Mouse (Mus musculus) hindbrain, embryonic 11.5 days (tissue): ENCODE data around the gene Tnk2. TPM values are rescaled to one million over a fixed set of nuclear protein-coding genes. Genes with fewer than 3 reads are reported as not detected.

Source experiments
- polyA plus RNA-seq: library from polyadenylated mRNA; unstranded; fragments of >200 nt; fragmentation: Nextera tagmentation; extraction: Ambion mirVana; gene quantifications from 2 replicates; pipeline ENCODE4 v1.2.1, GENCODE M21; 2014

Gene Tnk2
- polyA plus RNA-seq, 1 experiment from 2014 or later = 7.0 TPM

Other genes starting within 250 kb of the Tnk2 start
- gene Tm4sf19, start 243.4 kb upstream of the Tnk2 start, polyA plus RNA-seq = not detected in 2 replicates
- 30.9 and 31.1 TPM in 2 replicates for gene Tctex1d2, start 224.2 kb upstream of the Tnk2 start, polyA plus RNA-seq
- 41.8 and 41.9 TPM in 2 replicates for gene Pcyt1a, start 213.0 kb upstream of the Tnk2 start, polyA plus RNA-seq
- gene Slc51a, start 156.0 kb upstream of the Tnk2 start, polyA plus RNA-seq = 0.25 and 0.29 TPM in 2 replicates
- not detected in 2 replicates for gene Zdhhc19, start 147.6 kb upstream of the Tnk2 start, polyA plus RNA-seq
- gene Tfrc, start 35.0 kb upstream of the Tnk2 start, polyA plus RNA-seq = 59.0 and 69.2 TPM in 2 replicates
- gene Muc4, start 92.0 kb downstream of the Tnk2 start, polyA plus RNA-seq = 0.11 and 0.22 TPM in 2 replicates
- not detected in 2 replicates for gene Muc20, start 153.6 kb downstream of the Tnk2 start, polyA plus RNA-seq
- gene Smbd1, start 166.6 kb downstream of the Tnk2 start, polyA plus RNA-seq = not detected in 2 replicates
- 137 and 141 TPM in 2 replicates for gene Fyttd1, start 233.6 kb downstream of the Tnk2 start, polyA plus RNA-seq
- 12.5 and 13.1 TPM in 2 replicates for gene Rubcn, start 233.9 kb downstream of the Tnk2 start, polyA plus RNA-seq